Mouse (Mus musculus) erythroblast, embryonic 14.5 days (primary cell): ENCODE results near the gene Dbnl.

Experiments used
- GATA1 ChIP-seq: IDR thresholded peaks from 2 replicates; pipeline ENCODE4 v1.6.1; 2012; ENCODE audit warnings: low read length, inconsistent platforms, mixed read lengths
- TAL1 ChIP-seq: IDR thresholded peaks from 3 replicates; pipeline ENCODE4 v1.6.1; 2012; ENCODE audit warnings: low read length, inconsistent platforms, mixed read lengths

- TF ChIP-seq TAL1, result no peak
- TF ChIP-seq GATA1, result no peak
Observed at GRCm38 (mm10) chr11:5840346-5840745, 52.1 kb downstream of the Dbnl start.
